Mouse (Mus musculus) right cerebral cortex, adult 18-20 months (tissue): ENCODE measurements around the gene Trappc3.
"Not testable (repeated sequence)": the region's sequence is repeated elsewhere in the genome, so short reads cannot be mapped to it uniquely, and the experiment has no call there.

Experiments
- DNase-seq: peaks from one replicate; pipeline ENCODE4 v3.0.0; 2022; ENCODE audit warnings: mixed read lengths

Gene Trappc3

GRCm38 (mm10) chr4:126262119-126262807 lies at the start of gene Trappc3:
Trappc3 (plus strand) TSS chr4:126262325.
- DNase-seq = peak; percentile 100

- no peak for DNase-seq
These were observed 44.4 kb upstream of the Trappc3 start for GRCm38 (mm10) chr4:126217771-126218170.

GRCm38 (mm10) chr4:126219540-126219939 lies 42.6 kb upstream of the Trappc3 start:
- not testable (repeated sequence) for DNase-seq

- no peak for DNase-seq
These were observed 42.1 kb upstream of the Trappc3 start for GRCm38 (mm10) chr4:126220045-126220444.

- DNase-seq = no peak
These were observed 39.5 kb upstream of the Trappc3 start for GRCm38 (mm10) chr4:126222631-126223030.

- no peak for DNase-seq
These were observed 35.5 kb upstream of the Trappc3 start for GRCm38 (mm10) chr4:126226640-126227039.

GRCm38 (mm10) chr4:126227077-126227761 lies 34.9 kb upstream of the Trappc3 start:
- DNase-seq = peak; percentile 84

GRCm38 (mm10) chr4:126228144-126228543 lies 34.0 kb upstream of the Trappc3 start:
- no peak for DNase-seq

GRCm38 (mm10) chr4:126229900-126230299 lies 32.2 kb upstream of the Trappc3 start:
- no peak for DNase-seq

GRCm38 (mm10) chr4:126233676-126234308 lies 28.3 kb upstream of the Trappc3 start:
- no peak for DNase-seq

GRCm38 (mm10) chr4:126234496-126235175 lies 27.5 kb upstream of the Trappc3 start:
- DNase-seq = no peak

- no peak for DNase-seq
These were observed 26.9 kb upstream of the Trappc3 start for GRCm38 (mm10) chr4:126235191-126235590.

- DNase-seq = no peak
These were observed 25.5 kb upstream of the Trappc3 start for GRCm38 (mm10) chr4:126236467-126237280.

- DNase-seq = peak; percentile 67
These were observed 24.3 kb upstream of the Trappc3 start for GRCm38 (mm10) chr4:126237721-126238242.

- no peak for DNase-seq
These were observed 22.2 kb upstream of the Trappc3 start for GRCm38 (mm10) chr4:126239862-126240475.

GRCm38 (mm10) chr4:126241956-126242355 lies 20.2 kb upstream of the Trappc3 start:
- DNase-seq = no peak

- DNase-seq = no peak
These were observed 19.6 kb upstream of the Trappc3 start for GRCm38 (mm10) chr4:126242510-126242909.

GRCm38 (mm10) chr4:126246202-126246889 lies 15.8 kb upstream of the Trappc3 start:
- DNase-seq = peak; percentile 85

- no peak for DNase-seq
These were observed 13.8 kb upstream of the Trappc3 start for GRCm38 (mm10) chr4:126248261-126248868.

GRCm38 (mm10) chr4:126250659-126251058 lies 11.5 kb upstream of the Trappc3 start:
- DNase-seq = no peak
